Mouse (Mus musculus): Measurements from ENCODE around the gene Ccdc22. TPM values are rescaled to one million over a fixed set of nuclear protein-coding genes. Genes with fewer than 3 reads are reported as not detected.

Ccdc22 gene
- 20.3 and 21.9 TPM in 2 replicates for polyA plus RNA-seq (2015; fragmentation: Nextera tagmentation; extraction: Ambion mirVana)

GRCm38 (mm10) chrX:7604879-7605574 is at the start of gene Ccdc22:
TSS of gene Ccdc22 (minus strand) at chrX:7605517.

GRCm38 (mm10) chrX:7638401-7639091 is 33.2 kb upstream of the Ccdc22 start, which contains the start of gene Syp:
TSS of gene Syp (plus strand) at chrX:7638471.

GRCm38 (mm10) chrX:7606783-7607182 is 1.5 kb upstream of the Ccdc22 start, which contains the start of gene Cacna1f:
TSS of gene Cacna1f (plus strand) at chrX:7607083.

GRCm38 (mm10) chrX:7574087-7574884 is 31.0 kb downstream of the Ccdc22 start, which contains the start of gene Ppp1r3f:
TSS of gene Ppp1r3f (minus strand) at chrX:7574283.

GRCm38 (mm10) chrX:7573176-7574086 is 31.9 kb downstream of the Ccdc22 start, which contains the start of gene Foxp3:
TSS of gene Foxp3 (plus strand) at chrX:7573644.

Other genes with a start within 250 kb of the Ccdc22 start
- gene Usp27x, start 229.7 kb downstream of the Ccdc22 start, polyA plus RNA-seq (2015; fragmentation: Nextera tagmentation; extraction: Ambion mirVana), result 0.18 and 0.19 TPM in 2 replicates
- gene Foxp3, start 31.9 kb downstream of the Ccdc22 start, polyA plus RNA-seq (2015; fragmentation: Nextera tagmentation; extraction: Ambion mirVana), result not detected in 2 replicates
- 0.25 and 0.29 TPM in 2 replicates for gene Ppp1r3f, start 31.2 kb downstream of the Ccdc22 start, polyA plus RNA-seq (2015; fragmentation: Nextera tagmentation; extraction: Ambion mirVana)
- gene Cacna1f, start 1.6 kb upstream of the Ccdc22 start, polyA plus RNA-seq (2015; fragmentation: Nextera tagmentation; extraction: Ambion mirVana), result 0.06 and 0.11 TPM in 2 replicates
- gene Syp, start 33.0 kb upstream of the Ccdc22 start, polyA plus RNA-seq (2015; fragmentation: Nextera tagmentation; extraction: Ambion mirVana), result 0.34 and 0.43 TPM in 2 replicates
- gene Prickle3, start 51.7 kb upstream of the Ccdc22 start, polyA plus RNA-seq (2015; fragmentation: Nextera tagmentation; extraction: Ambion mirVana), result 4.6 and 5.8 TPM in 2 replicates
- 82.0 and 99.0 TPM in 2 replicates for gene Plp2, start 65.9 kb upstream of the Ccdc22 start, polyA plus RNA-seq (2015; fragmentation: Nextera tagmentation; extraction: Ambion mirVana)
- 0.34 and 0.70 TPM in 2 replicates for gene Magix, start 75.7 kb upstream of the Ccdc22 start, polyA plus RNA-seq (2015; fragmentation: Nextera tagmentation; extraction: Ambion mirVana)
- gene Gpkow, start 91.6 kb upstream of the Ccdc22 start, polyA plus RNA-seq (2015; fragmentation: Nextera tagmentation; extraction: Ambion mirVana), result 15.6 and 16.1 TPM in 2 replicates
- gene Wdr45, start 108.8 kb upstream of the Ccdc22 start, polyA plus RNA-seq (2015; fragmentation: Nextera tagmentation; extraction: Ambion mirVana), result 23.5 and 26.1 TPM in 2 replicates
- gene Gm45208, start 116.7 kb upstream of the Ccdc22 start, polyA plus RNA-seq (2015; fragmentation: Nextera tagmentation; extraction: Ambion mirVana), result 0.69 and 0.82 TPM in 2 replicates
- gene Praf2, start 122.9 kb upstream of the Ccdc22 start, polyA plus RNA-seq (2015; fragmentation: Nextera tagmentation; extraction: Ambion mirVana), result 7.2 and 7.9 TPM in 2 replicates
- 2.1 and 2.4 TPM in 2 replicates for gene Ccdc120, start 145.4 kb upstream of the Ccdc22 start, polyA plus RNA-seq (2015; fragmentation: Nextera tagmentation; extraction: Ambion mirVana)
- 14.4 and 18.0 TPM in 2 replicates for gene Tfe3, start 157.0 kb upstream of the Ccdc22 start, polyA plus RNA-seq (2015; fragmentation: Nextera tagmentation; extraction: Ambion mirVana)
- gene Gripap1, start 184.2 kb upstream of the Ccdc22 start, polyA plus RNA-seq (2015; fragmentation: Nextera tagmentation; extraction: Ambion mirVana), result 38.5 and 43.6 TPM in 2 replicates
- 0.41 and 0.44 TPM in 2 replicates for gene Kcnd1, start 216.8 kb upstream of the Ccdc22 start, polyA plus RNA-seq (2015; fragmentation: Nextera tagmentation; extraction: Ambion mirVana)
- gene Otud5, start 235.8 kb upstream of the Ccdc22 start, polyA plus RNA-seq (2015; fragmentation: Nextera tagmentation; extraction: Ambion mirVana), result 47.1 and 48.6 TPM in 2 replicates

All from spleen, postnatal 0 days (tissue).